Mouse (Mus musculus) heart, adult 2 months (tissue): ENCODE data around the gene Gm42906. TPM values are rescaled to one million over a fixed set of nuclear protein-coding genes. Genes with fewer than 3 reads are reported as not detected.

Source experiments
- DNase-seq, 2 experiments: peaks; one replicate each; pipeline ENCODE4 v3.0.0; 2021
- H3K27ac ChIP-seq: fragments of 200-600 bp; 2 replicates; pipeline ENCODE4 v1.8.1; 2022
- H3K27me3 ChIP-seq: fragments of 200-500 bp; 2 replicates; pipeline ENCODE4 v1.6.1; 2012; ENCODE audit warnings: mild to moderate bottlenecking, low read length, inconsistent platforms, mixed read lengths; ENCODE audit not compliant: control insufficient read depth, insufficient read depth
- H3K36me3 ChIP-seq: fragments of 200-500 bp; 2 replicates; pipeline ENCODE4 v1.6.1; 2012; ENCODE audit warnings: low read length, inconsistent platforms; ENCODE audit not compliant: control insufficient read depth, insufficient read depth
- H3K4me1 ChIP-seq: fragments of 200-500 bp; 2 replicates; pipeline ENCODE4 v1.6.1; 2011; ENCODE audit warnings: low read length; ENCODE audit not compliant: control insufficient read depth, insufficient read depth
- H3K4me3 ChIP-seq: fragments of 200-600 bp; 2 replicates; pipeline ENCODE4 v1.8.1; 2022
- H3K79me2 ChIP-seq: fragments of 200-500 bp; replicated peaks from 2 replicates; pipeline ENCODE4 v1.6.1; 2012; ENCODE audit warnings: mild to moderate bottlenecking, inconsistent platforms, low read length, moderate library complexity, mixed read lengths; ENCODE audit not compliant: control insufficient read depth, insufficient read depth
- H3K9ac ChIP-seq: fragments of 200-500 bp; 2 replicates; pipeline ENCODE4 v1.6.1; 2012; ENCODE audit warnings: low read depth, mild to moderate bottlenecking, control low read depth, inconsistent platforms, low read length, mixed read lengths
- CTCF ChIP-seq: fragments of 200-600 bp; IDR thresholded peaks from 2 replicates; pipeline ENCODE4 v1.8.1; 2022; ENCODE audit warnings: antibody characterized with exemption, mild to moderate bottlenecking, moderate library complexity
- EP300 ChIP-seq: fragments of 200-500 bp; IDR thresholded peaks from 2 replicates; pipeline ENCODE4 v1.6.1; 2011; ENCODE audit warnings: low read depth, low read length, control low read depth; ENCODE audit not compliant: insufficient read depth
- POLR2A ChIP-seq: fragments of 200-500 bp; IDR thresholded peaks from 2 replicates; pipeline ENCODE4 v1.6.1; 2011; ENCODE audit warnings: mild to moderate bottlenecking, low read depth, low read length, control low read depth; ENCODE audit not compliant: insufficient read depth
- WGBS: fragments of 180-500 bp; shearing (Covaris S2); methylation state at CpG from one replicate; pipeline ENCODE4 v1.1.7; 2018; 5-methylcytosine and 5-hydroxymethylcytosine counted together
- intact Hi-C: fragments of 180-260 bp; cut with DNase I; formaldehyde crosslinking; loops from one replicate; pipeline ENCODE4 v1.15.1; 2025
- polyA plus RNA-seq: library from polyadenylated mRNA; depleted of rRNA; stranded (reverse); fragments of >200 nt; gene quantifications from 2 replicates; pipeline ENCODE4 v1.2.3, GENCODE M21; 2012
- total RNA-seq, 2 experiments: library from RNA; stranded (reverse); gene quantifications; 2 replicates each; pipeline ENCODE4 v1.2.3; 2021

The Gm42906 gene
- total and polyA plus RNA-seq, 3 experiments = 2.9 TPM; not detected in 2

GRCm38 (mm10) chr5:151183656-151184240 is 244.2 kb downstream of the Gm42906 start:
- Histone ChIP-seq H3K4me3 (peak overlapping the region; percentile 38), H3K27ac (peak overlapping the region; percentile 75), H3K27me3 (no peaks in the 10 kb centered on the region), H3K4me1 (peaks cover 23% of the 10 kb centered on the region), H3K36me3 (peaks cover 36% of the 10 kb centered on the region), H3K79me2 (peaks cover 8% of the 10 kb centered on the region), H3K9ac (peak overlapping the region; percentile 46)
- DNase-seq = peak; percentile 49 to 63
- TF ChIP-seq POLR2A (peak; percentile 39; the same call in 1 of the 2 replicates), EP300 (no peak)
- intact Hi-C loops = no loop called here
- WGBS = 23% methylated on average over 11 of the region's 11 CpGs

DNA sequence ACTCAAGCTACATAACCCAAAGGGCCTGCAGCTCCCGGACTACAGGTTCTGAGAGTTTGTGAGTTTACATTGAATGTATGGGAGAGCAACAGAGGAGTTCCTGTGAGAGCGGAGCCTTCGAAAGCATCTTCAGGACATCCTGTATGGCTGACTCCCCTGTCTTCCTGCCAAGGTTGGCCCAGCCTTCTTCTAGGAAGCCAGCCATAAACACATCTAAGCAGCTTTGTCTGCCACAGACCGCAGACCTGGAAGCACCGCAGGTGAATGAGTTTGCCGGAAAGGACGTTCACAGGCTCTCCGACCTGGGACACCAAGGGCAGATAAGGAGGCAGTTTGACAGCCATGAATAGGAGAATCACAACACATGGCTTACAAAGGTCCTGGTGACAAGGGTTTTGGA is 246.7 kb downstream of the Gm42906 start:
- Histone ChIP-seq H3K4me3 (no peak overlapping the region), H3K9ac (no peak overlapping the region), H3K4me1 (peaks cover 20% of the 10 kb centered on the region), H3K27ac (peak overlapping the region; percentile 54), H3K27me3 (no peaks in the 10 kb centered on the region), H3K36me3 (peaks cover 23% of the 10 kb centered on the region), H3K79me2 (peaks cover 13% of the 10 kb centered on the region)
- intact Hi-C loops = loop anchor here (2.0 kb wide), 1 partner anchor 16 kb away; no protein-coding TSS in a partner anchor
- 36% methylated on average over 8 of the region's 8 CpGs for WGBS
- 0 out of 2 replicates have a peak, but pooled peaks have one; percentile 16 for TF ChIP-seq EP300
- TF ChIP-seq CTCF = no peak
- DNase-seq = peak in 1 of 2 experiments; percentile 52

GRCm38 (mm10) chr5:151180176-151180785 is 247.7 kb downstream of the Gm42906 start:
- H3K79me2 ChIP-seq = peaks cover 13% of the 10 kb centered on the region
- peaks cover 25% of the 10 kb centered on the region for H3K4me1 ChIP-seq
- H3K4me3 ChIP-seq = no peak overlapping the region
- no peak overlapping the region for H3K27ac ChIP-seq
- H3K36me3 ChIP-seq = peaks cover 31% of the 10 kb centered on the region
- WGBS = 94% methylated on average over 9 of the region's 9 CpGs
- intact Hi-C loops = loop anchor here (2.0 kb wide), 1 partner anchor 15 kb away; no protein-coding TSS in a partner anchor
- H3K9ac ChIP-seq = no peak overlapping the region
- no peak for DNase-seq
- no peaks in the 10 kb centered on the region for H3K27me3 ChIP-seq
- no peak for TF ChIP-seq CTCF
- TF ChIP-seq POLR2A = no peak

DNA sequence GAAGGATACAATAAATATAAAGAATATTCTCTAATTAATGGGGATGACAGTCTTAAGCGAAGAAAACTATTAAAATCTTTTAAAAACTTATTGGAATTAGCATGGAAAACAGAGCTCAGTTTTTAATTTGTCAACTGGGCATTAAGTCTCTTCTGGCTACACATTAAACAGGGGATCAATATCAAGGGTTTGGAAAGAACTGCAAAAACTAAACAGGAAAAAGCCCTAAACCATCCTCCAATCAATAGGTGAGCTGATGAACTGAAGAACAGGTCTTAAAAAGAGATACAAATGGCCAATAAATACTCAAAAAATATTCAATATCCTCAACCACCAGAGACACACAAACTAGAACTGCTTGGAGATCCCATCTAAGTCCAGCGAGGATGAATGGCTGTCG is 250.8 kb downstream of the Gm42906 start:
- Histone ChIP-seq H3K4me3 (no peak overlapping the region), H3K4me1 (peaks cover 23% of the 10 kb centered on the region), H3K79me2 (peaks cover 15% of the 10 kb centered on the region), H3K27me3 (no peaks in the 10 kb centered on the region), H3K36me3 (peaks cover 35% of the 10 kb centered on the region), H3K27ac (no peak overlapping the region), H3K9ac (no peak overlapping the region)
- no peak for DNase-seq
- intact Hi-C loops = no loop called here
- 97% methylated on average over 3 of the region's 3 CpGs for WGBS
- TF ChIP-seq POLR2A (no peak), CTCF (no peak), EP300 (no peak)

DNA sequence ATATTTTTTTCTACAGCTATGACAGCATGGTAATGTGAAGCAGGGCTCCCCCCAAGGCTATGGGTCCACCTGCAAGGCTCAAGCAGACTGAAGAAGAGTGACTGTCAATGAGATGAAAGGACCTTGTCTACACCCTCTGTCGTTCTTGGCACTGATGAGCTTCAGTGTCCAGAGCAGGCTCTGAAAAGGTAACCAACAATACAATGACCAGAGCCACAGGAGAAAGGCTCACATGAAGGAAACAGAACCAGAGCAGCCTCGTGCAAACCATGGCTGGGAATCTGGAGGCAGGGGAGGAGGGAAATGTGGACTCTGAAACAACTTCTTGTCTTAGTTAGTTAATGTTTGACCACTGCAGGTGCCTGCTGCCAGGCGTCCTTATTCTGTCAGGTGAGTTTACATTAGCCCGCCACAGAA is 252.1 kb downstream of the Gm42906 start:
- Histone ChIP-seq H3K79me2 (peaks cover 14% of the 10 kb centered on the region), H3K36me3 (peaks cover 30% of the 10 kb centered on the region), H3K27me3 (no peaks in the 10 kb centered on the region), H3K4me3 (no peak overlapping the region), H3K9ac (no peak overlapping the region), H3K4me1 (peaks cover 17% of the 10 kb centered on the region), H3K27ac (peak overlapping the region; percentile 77)
- WGBS = 70% methylated on average over 4 of the region's 4 CpGs
- DNase-seq = no peak
- intact Hi-C loops = no loop called here
- no peak for TF ChIP-seq EP300
- no peak for TF ChIP-seq POLR2A
- TF ChIP-seq CTCF = no peak

- WGBS = 40% methylated on average over 7 of the region's 7 CpGs
- Histone ChIP-seq H3K4me1 (peaks cover 18% of the 10 kb centered on the region), H3K9ac (peak overlapping the region; percentile 51), H3K27me3 (no peaks in the 10 kb centered on the region), H3K4me3 (no peak overlapping the region; the same call in 1 of the 2 replicates), H3K27ac (peak overlapping the region; percentile 77), H3K79me2 (peaks cover 13% of the 10 kb centered on the region), H3K36me3 (peaks cover 29% of the 10 kb centered on the region)
- TF ChIP-seq CTCF = no peak
- peak; percentile 27; the same call in 1 of the 2 replicates for TF ChIP-seq POLR2A
- peak; percentile 81 for TF ChIP-seq EP300
- intact Hi-C loops = no loop called here
- DNase-seq = peak in 1 of 2 experiments; percentile 63
Observed at GRCm38 (mm10) chr5:151174485-151175460, 253.2 kb downstream of the Gm42906 start.
